Mouse (Mus musculus): ENCODE measurements around the gene Ugt1a10.

DNA sequence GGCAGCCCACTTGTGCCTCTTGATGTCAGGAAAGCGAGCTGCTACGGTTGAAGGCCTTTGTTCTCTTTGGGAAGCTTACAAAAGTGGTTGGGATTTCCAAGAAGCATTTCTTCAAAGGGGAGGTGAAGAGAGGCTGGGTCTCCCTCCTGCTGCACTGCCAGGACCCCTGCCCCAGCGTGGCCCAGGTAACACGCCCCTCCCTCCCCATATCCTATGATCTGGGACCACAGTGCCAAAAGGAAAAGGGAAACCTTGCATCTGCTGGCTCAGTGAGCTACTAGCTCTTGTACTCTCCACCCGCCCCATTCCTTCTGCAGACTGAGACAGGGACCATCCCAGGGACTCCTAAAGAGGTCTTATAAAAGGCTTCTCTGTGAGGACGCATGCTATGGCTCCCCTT lies 202.5 kb downstream of the Ugt1a10 start:
- TF ChIP-seq CTCF (IDR thresholded peaks at IDR 0.05; ENCODE audit: extremely low read depth, insufficient read depth, low read length), result no peak
- no peak for TF ChIP-seq POLR2A (IDR thresholded peaks at IDR 0.05; ENCODE audit: extremely low read depth, insufficient read depth, low read length)
